Mouse (Mus musculus) stomach, postnatal 0 days (tissue): ENCODE results near the gene Tgds. TPM values are rescaled to one million over a fixed set of nuclear protein-coding genes. Genes with fewer than 3 reads are reported as not detected.

Experiments used
- ATAC-seq: fragments of 200-750 bp; cut with Nextera tagmentation; 2 replicates; pipeline ENCODE4 v1.8.0; 2017; ENCODE audit not compliant: low FRiP score, low TSS enrichment
- DNase-seq: peaks from one replicate; pipeline ENCODE4 v3.0.0-alpha.2; 2016; ENCODE audit warnings: low spot score
- H3K27ac ChIP-seq: fragments of 300-500 bp; sonication (generic); replicated peaks from 2 replicates; pipeline ENCODE4 v1.5.1; 2014; ENCODE audit warnings: mild to moderate bottlenecking, control low read depth
- H3K27me3 ChIP-seq: fragments of 300-500 bp; sonication (generic); 2 replicates; pipeline ENCODE4 v1.6.1; 2014; ENCODE audit warnings: low read length; ENCODE audit not compliant: control insufficient read depth, insufficient read depth
- H3K36me3 ChIP-seq: fragments of 300-500 bp; sonication (generic); 2 replicates; pipeline ENCODE4 v1.6.1; 2014; ENCODE audit warnings: low read length, mixed read lengths; ENCODE audit not compliant: control insufficient read depth, insufficient read depth
- H3K4me1 ChIP-seq: fragments of 300-500 bp; sonication (generic); replicated peaks from 2 replicates; pipeline ENCODE4 v1.6.1; 2014; ENCODE audit warnings: antibody characterized with exemption; ENCODE audit not compliant: control insufficient read depth, insufficient read depth
- H3K4me2 ChIP-seq: fragments of 300-500 bp; sonication (generic); replicated peaks from 2 replicates; pipeline ENCODE4 v1.6.1; 2014; ENCODE audit warnings: low read depth, mild to moderate bottlenecking, control low read depth, moderate library complexity
- H3K4me3 ChIP-seq: fragments of 300-500 bp; sonication (generic); 2 replicates; pipeline ENCODE4 v1.5.1; 2014; ENCODE audit warnings: low read depth, low read length, control low read depth
- H3K9ac ChIP-seq: fragments of 300-500 bp; sonication (generic); 2 replicates; pipeline ENCODE4 v1.6.1; 2014; ENCODE audit warnings: mild to moderate bottlenecking, low read length, control low read depth, mixed read lengths
- H3K9me3 ChIP-seq: fragments of 300-500 bp; sonication (generic); 2 replicates; pipeline ENCODE4 v1.6.1; 2016; ENCODE audit warnings: low read length; ENCODE audit not compliant: control insufficient read depth
- CTCF ChIP-seq: IDR thresholded peaks from 2 replicates; pipeline ENCODE4 v1.5.1; 2016; ENCODE audit warnings: antibody characterized with exemption, low read depth, mild to moderate bottlenecking, moderate library complexity
- EP300 ChIP-seq: optimal IDR thresholded peaks from 2 replicates; pipeline ENCODE3; 2016; ENCODE audit warnings: antibody characterized with exemption
- WGBS: fragments of 180-500 bp; shearing (Covaris S2); extraction: QIAGEN DNeasy Blood & Tissue Kit; methylation state at CpG from one replicate; pipeline ENCODE4 v1.1.7; 2014; 5-methylcytosine and 5-hydroxymethylcytosine counted together
- polyA plus RNA-seq: library from polyadenylated mRNA; unstranded; fragments of >200 nt; fragmentation: Nextera tagmentation; extraction: Ambion mirVana; gene quantifications from 2 replicates; pipeline ENCODE4 v1.2.1, GENCODE M21; 2015

Tgds gene
- polyA plus RNA-seq, 1 experiment from 2014 or later = 21.5 TPM

GRCm38 (mm10) chr14:118083851-118084250 is 48.7 kb downstream of the Tgds start:
- TF ChIP-seq CTCF (no peak), EP300 (no peak)
- no peaks in the 10 kb centered on the region for H3K27me3 ChIP-seq
- no peak overlapping the region for H3K4me2 ChIP-seq
- no peaks in the 10 kb centered on the region for H3K36me3 ChIP-seq
- H3K27ac ChIP-seq = no peak overlapping the region
- H3K4me1 ChIP-seq = no peaks in the 10 kb centered on the region
- DNase-seq = no peak
- WGBS = 77% methylated on average over 6 of the region's 6 CpGs
- H3K9me3 ChIP-seq = no peaks in the 10 kb centered on the region
- no peak overlapping the region for H3K9ac ChIP-seq
- H3K4me3 ChIP-seq = no peak overlapping the region
- ATAC-seq = no peak

- TF ChIP-seq EP300 (no peak), CTCF (no peak)
- Histone ChIP-seq H3K4me2 (no peak overlapping the region), H3K27me3 (no peaks in the 10 kb centered on the region), H3K36me3 (no peaks in the 10 kb centered on the region), H3K9ac (no peak overlapping the region), H3K4me3 (no peak overlapping the region), H3K27ac (no peak overlapping the region), H3K4me1 (no peaks in the 10 kb centered on the region), H3K9me3 (no peaks in the 10 kb centered on the region)
- whole genome bisulfite sequencing = 42% methylated on average over 11 of the region's 11 CpGs
- DNase-seq (no peak), ATAC-seq (no peak)
These were observed 51.9 kb downstream of the Tgds start for GRCm38 (mm10) chr14:118080606-118081005.

DNA sequence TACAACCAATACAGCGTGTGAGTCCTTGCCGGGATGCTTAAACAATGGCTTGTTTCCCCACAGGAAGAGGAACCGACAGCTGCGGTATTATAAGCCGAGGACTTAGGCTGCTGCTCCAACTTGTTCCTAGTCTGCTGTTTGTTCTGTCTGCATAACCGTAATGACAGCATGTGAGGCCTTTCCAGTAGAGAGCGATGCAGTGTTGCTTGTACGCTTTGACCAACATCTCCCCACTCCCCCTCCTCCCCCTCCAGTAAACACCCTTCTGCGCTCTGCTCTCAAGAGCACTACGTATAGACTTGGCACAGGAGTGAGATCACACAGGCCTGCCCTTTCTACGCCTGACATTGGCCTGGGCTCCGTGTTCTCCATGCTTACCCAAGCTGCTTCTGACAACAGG is 62.5 kb downstream of the Tgds start:
- 0 out of 2 replicates have a peak overlapping the region, but pooled peaks have one; percentile 13 for H3K27ac ChIP-seq
- H3K4me1 ChIP-seq = no peaks in the 10 kb centered on the region
- ATAC-seq = peak; percentile 68; the same call in 1 of the 2 replicates
- DNase-seq = no peak
- no peak overlapping the region for H3K4me2 ChIP-seq
- TF ChIP-seq EP300 (no peak), CTCF (peak; percentile 30; the same call in 1 of the 2 replicates)
- 50% methylated on average over 12 of the region's 12 CpGs for WGBS
- H3K9me3 ChIP-seq = no peaks in the 10 kb centered on the region
- no peaks in the 10 kb centered on the region for H3K36me3 ChIP-seq
- no peak overlapping the region for H3K9ac ChIP-seq
- H3K27me3 ChIP-seq = no peaks in the 10 kb centered on the region
- H3K4me3 ChIP-seq = no peak overlapping the region

DNA sequence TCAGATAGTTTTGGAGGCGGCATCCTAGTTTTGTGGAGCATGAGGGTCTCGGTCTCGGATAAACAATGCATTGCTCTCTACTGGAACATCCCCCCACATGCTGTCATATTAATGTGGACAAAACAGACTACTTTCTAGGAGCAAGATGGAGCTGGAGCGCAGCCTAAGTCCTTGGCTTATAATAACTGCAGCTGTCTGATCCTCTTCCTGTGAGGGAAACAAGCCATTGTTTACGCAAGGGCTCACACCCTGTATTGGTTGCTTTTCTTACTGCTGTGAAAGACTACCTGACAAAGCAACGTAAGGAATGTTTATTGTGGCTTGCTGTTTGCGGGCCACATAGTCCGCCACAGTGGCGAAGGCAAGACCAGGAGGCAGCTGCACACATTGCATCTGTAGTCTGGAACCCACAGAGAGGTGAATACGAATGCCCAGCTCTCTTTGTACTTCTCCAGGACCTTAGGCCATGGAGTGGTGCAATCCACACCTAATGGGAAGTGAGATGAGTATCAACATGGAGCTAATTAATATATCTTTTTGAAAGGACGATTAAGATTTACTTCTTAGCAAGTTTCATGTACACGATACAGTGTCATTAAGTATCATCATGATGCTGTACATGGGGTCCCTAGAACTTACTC is 63.0 kb downstream of the Tgds start:
- Histone ChIP-seq H3K9me3 (no peaks in the 10 kb centered on the region), H3K36me3 (no peaks in the 10 kb centered on the region), H3K9ac (no peak overlapping the region), H3K4me2 (no peak overlapping the region), H3K4me3 (no peak overlapping the region), H3K4me1 (no peaks in the 10 kb centered on the region), H3K27ac (no peak overlapping the region), H3K27me3 (no peaks in the 10 kb centered on the region)
- 56% methylated on average over 12 of the region's 12 CpGs for WGBS
- TF ChIP-seq CTCF (no peak), EP300 (no peak)
- ATAC-seq = no peak; the same call in 1 of the 2 replicates
- DNase-seq = no peak

Other genes with a start within 250 kb of the Tgds start
- 0.27 and 0.41 TPM in 2 replicates for gene Dct, start 80.5 kb downstream of the Tgds start, polyA plus RNA-seq
- gene Gpr180, start 4.4 kb upstream of the Tgds start, polyA plus RNA-seq = 38.9 and 40.3 TPM in 2 replicates
- gene Sox21, start 104.3 kb upstream of the Tgds start, polyA plus RNA-seq = 6.8 and 7.9 TPM in 2 replicates
- gene Gm9376, start 134.2 kb upstream of the Tgds start, polyA plus RNA-seq = not detected in 2 replicates